24 mouse cellular contexts compared by ENCODE assay signal in genomic region chr5:151396119-151396518, GRCm38 (mm10). TPM values are rescaled to one million over a fixed set of nuclear protein-coding genes. Genes with fewer than 3 reads are reported as not detected.
DNase-seq lines count a peak whose midpoint lies in the region; ATAC-seq and TF ChIP-seq lines count a peak whose summit lies in the region.
"Had no signal": no experiment of that assay in that cellular context is flagged by ENCODE, and none has a peak within 500 bp of the region (broad histone marks: within the 10 kb centered on the region; RNA-seq: fewer than 3 reads in every experiment).

No protein-coding gene starts in this region.

- H3K4me3 ChIP-seq in left cerebral cortex, adult 2 months = no peak overlapping the region
- H3K4me3 ChIP-seq: embryonic facial prominence, embryonic 10.5 days; embryonic facial prominence, embryonic 12.5 days; forebrain, embryonic 13.5 days; forebrain, embryonic 15.5 days had no signal

- no peak for DNase-seq in frontal cortex, postnatal 25 days (ENCODE audit: low spot score in 2 of 2)
- DNase-seq in left cerebral cortex, adult 2 months (ENCODE audit: extremely low spot score in 1 of 2, low spot score in 2 of 2) = no peak
- DNase-seq in left cerebral cortex, postnatal 36 days (ENCODE audit: low spot score in 2 of 2) = no peak
- peak; percentile 44 for DNase-seq in brain, adult 2 months (ENCODE audit: low read depth, low spot score)
- DNase-seq: adrenal gland, adult 8-10 months; adrenal gland, postnatal 14 days; adrenal gland, postnatal 36 days; B cell, adult 2 months; cerebellum, adult 11 months; cerebellum, adult 2 months; cerebellum, adult 9-10 months; cerebellum, postnatal 10 days; cerebellum, postnatal 25 days; forebrain, postnatal 0 days had no signal

- intact Hi-C loops in left cerebral cortex, adult 2 months (cut with DNase I) = no loop called here
- intact Hi-C loops in left cerebral cortex, postnatal 36 days (cut with DNase I) = no loop called here

- ATAC-seq in frontal cortex, adult (ENCODE audit: low TSS enrichment) = peak; percentile 77
- ATAC-seq: activated CD4-positive, CD25-positive, alpha-beta regulatory T cell, adult 4 months; CD4-positive, CD25-positive, alpha-beta regulatory T cell, adult 4 months; forebrain, embryonic 13.5 days; forebrain, embryonic 15.5 days; forebrain, postnatal 0 days; Patski had no signal

- peak overlapping the region; percentile 85 for H3K27ac ChIP-seq in left cerebral cortex, adult 2 months
- H3K27ac ChIP-seq: embryonic facial prominence, embryonic 10.5 days; embryonic facial prominence, embryonic 12.5 days; forebrain, embryonic 13.5 days; forebrain, embryonic 15.5 days had no signal

- TF ChIP-seq CTCF in left cerebral cortex, adult 2 months (IDR thresholded peaks at IDR 0.05) = no peak

RNA-seq across cellular contexts. Expression of gene Gm42906, which starts 31.8 kb away (rescaled TPM):
- not detected for total RNA-seq in left cerebral cortex, adult 2 months (2021)
- not detected for total RNA-seq in left cerebral cortex, postnatal 36 days (2021)
- total RNA-seq: adrenal gland, postnatal 14 days; adrenal gland, postnatal 36 days; CH12.LX; forebrain, postnatal 0 days; G1E had no signal
